Mouse (Mus musculus) C2C12 (cell line): ENCODE measurements around the gene Ccz1.

ENCODE experiments used
- CEBPB ChIP-seq: IDR thresholded peaks from one replicate; pipeline ENCODE4 v1.6.1; 2011; ENCODE audit warnings: low read depth, mild to moderate bottlenecking, control low read depth, moderate library complexity
- CTCF ChIP-seq: IDR thresholded peaks from one replicate; pipeline ENCODE4 v1.5.1; 2011; ENCODE audit not compliant: control insufficient read depth, insufficient read depth, insufficient read length
- MAX ChIP-seq: IDR thresholded peaks from one replicate; pipeline ENCODE4 v1.6.1; 2011; ENCODE audit warnings: mild to moderate bottlenecking, control low read depth
- MYOD1 ChIP-seq: IDR thresholded peaks from one replicate; pipeline ENCODE4 v1.6.1; 2011; ENCODE audit warnings: low read depth; ENCODE audit not compliant: control insufficient read depth, insufficient read length
- MYOG ChIP-seq: IDR thresholded peaks from one replicate; pipeline ENCODE4 v1.6.1; 2011; ENCODE audit not compliant: control insufficient read depth, insufficient read length; ENCODE audit errors: extremely low read depth

DNA sequence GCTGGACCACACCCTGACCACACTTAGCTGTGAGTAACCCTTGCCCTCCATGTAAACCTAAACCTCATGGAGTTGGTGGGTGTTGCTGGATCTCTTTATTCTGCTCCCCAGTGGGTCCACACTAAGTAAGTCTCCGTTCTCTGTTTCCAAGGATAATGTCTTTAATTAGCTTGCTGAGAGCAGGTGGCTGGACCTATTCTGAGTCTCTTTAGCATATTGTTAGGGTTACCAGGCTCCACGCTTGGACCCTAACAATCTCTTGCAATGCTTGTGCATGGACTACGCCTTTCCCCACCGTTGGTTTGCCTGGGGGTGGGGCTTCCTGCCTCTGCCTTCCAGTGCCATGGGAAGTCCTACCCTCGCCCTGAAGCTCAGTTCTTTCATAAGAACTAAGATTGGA, 49.4 kb upstream of the Ccz1 start:
- TF ChIP-seq CTCF: no peak
- TF ChIP-seq MAX: no peak
- no peak for TF ChIP-seq CEBPB
- no peak for TF ChIP-seq MYOG
- TF ChIP-seq MYOD1: no peak
